Mouse (Mus musculus) thymus, postnatal 4 days (tissue): ENCODE results near the gene Pbx4.

Experiments used
- DNase-seq: peaks from one replicate; pipeline ENCODE4 v3.0.0; 2021

The Pbx4 gene

GRCm38 (mm10) chr8:69832298-69832853 lies at the start of gene Pbx4:
Gene Pbx4, plus strand, starts transcription at chr8:69832491.
- peak; percentile 95 for DNase-seq

GRCm38 (mm10) chr8:69789105-69789504 lies 43.2 kb upstream of the Pbx4 start:
- DNase-seq, result peak; percentile 5

DNA sequence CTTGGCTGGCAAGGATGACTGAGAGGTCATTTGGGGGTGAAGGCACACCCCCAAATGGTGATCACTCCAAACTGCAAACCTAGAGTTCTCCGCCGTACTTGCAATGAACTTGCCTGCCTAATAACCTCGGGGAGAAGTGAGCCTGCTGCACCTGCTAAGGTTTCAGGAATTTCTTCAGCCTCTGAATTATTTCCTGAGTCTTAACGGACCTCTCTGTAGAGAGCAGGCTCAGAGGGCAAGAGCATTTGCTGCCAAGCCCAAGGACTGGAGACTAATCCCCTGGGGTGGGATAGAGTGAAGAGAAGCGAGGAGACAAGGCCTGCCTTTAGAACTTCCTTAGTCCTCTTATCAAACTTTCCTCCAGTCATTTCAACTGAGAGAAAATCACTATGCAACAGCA lies 42.6 kb upstream of the Pbx4 start:
- DNase-seq, result peak; percentile 8

GRCm38 (mm10) chr8:69790364-69790763 lies 41.9 kb upstream of the Pbx4 start:
- DNase-seq, result peak; percentile 46

- peak; percentile 92 for DNase-seq
Measured at GRCm38 (mm10) chr8:69790773-69791367, 41.4 kb upstream of the Pbx4 start, which contains the start of the genes Atp13a1 and Zfp866. Gene Atp13a1, plus strand, starts transcription at chr8:69791163. Gene Zfp866, minus strand, starts transcription at chr8:69791178.

- DNase-seq, result peak; percentile 78
Measured at GRCm38 (mm10) chr8:69791415-69792068, 40.7 kb upstream of the Pbx4 start.

DNA sequence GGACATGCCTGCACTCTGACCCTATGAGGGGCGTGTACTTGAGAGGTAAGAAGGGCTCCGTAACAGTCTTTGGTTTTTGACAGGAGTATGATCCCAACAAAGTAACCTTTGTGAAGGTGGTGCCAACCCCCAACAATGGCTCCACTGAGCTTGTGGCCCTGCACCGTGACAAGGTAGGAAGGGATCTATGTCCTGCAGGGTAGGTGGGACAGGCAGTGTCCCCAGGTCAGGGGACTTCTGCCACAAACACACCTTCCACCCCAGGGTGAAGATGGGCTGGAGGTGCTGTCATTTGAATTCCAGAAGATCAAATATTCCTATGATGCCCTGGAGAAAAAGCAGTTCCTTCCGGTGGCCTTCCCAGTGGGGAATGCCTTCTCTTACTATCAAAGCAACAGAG lies 38.6 kb upstream of the Pbx4 start:
- peak; percentile 4 for DNase-seq

- DNase-seq, result peak; percentile 3
Measured at GRCm38 (mm10) chr8:69794096-69794495, 38.2 kb upstream of the Pbx4 start.

- peak; percentile 1 for DNase-seq
Measured at GRCm38 (mm10) chr8:69794901-69795300, 37.4 kb upstream of the Pbx4 start.

DNA sequence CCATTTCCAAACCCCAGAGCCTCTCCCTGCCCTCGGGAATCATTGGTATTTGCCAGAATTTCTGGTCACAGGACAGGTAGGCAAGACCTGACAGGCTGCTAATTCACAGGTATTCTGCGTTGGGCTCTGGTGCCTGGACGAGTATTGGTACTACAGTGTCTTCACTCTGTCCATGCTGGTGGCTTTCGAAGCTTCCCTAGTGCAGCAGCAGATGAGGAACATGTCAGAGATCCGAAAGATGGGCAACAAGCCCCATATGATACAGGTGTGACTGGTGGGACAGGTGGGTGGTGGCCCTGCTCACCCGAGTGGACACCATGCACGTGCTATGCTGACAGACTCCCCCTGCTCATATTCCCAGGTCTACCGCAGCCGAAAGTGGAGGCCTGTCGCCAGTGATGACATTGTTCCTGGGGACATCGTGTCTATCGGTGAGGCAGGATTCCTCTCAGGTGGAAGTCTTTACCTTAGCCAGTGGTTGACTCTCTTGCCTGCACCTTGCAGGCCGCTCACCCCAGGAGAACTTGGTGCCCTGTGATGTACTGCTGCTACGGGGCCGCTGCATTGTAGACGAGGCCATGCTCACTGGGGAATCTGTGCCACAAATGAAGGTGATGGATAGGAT lies 35.5 kb upstream of the Pbx4 start:
- peak; percentile 3 for DNase-seq

- peak; percentile 2 for DNase-seq
Measured at GRCm38 (mm10) chr8:69797661-69798060, 34.6 kb upstream of the Pbx4 start.

- DNase-seq, result peak; percentile 9
Measured at GRCm38 (mm10) chr8:69799261-69799660, 33.0 kb upstream of the Pbx4 start.

- peak; percentile 9 for DNase-seq
Measured at GRCm38 (mm10) chr8:69799946-69800345, 32.3 kb upstream of the Pbx4 start.

- peak; percentile 1 for DNase-seq
Measured at GRCm38 (mm10) chr8:69801796-69802195, 30.5 kb upstream of the Pbx4 start.

GRCm38 (mm10) chr8:69802216-69802615 lies 30.1 kb upstream of the Pbx4 start:
- peak; percentile 1 for DNase-seq

DNA sequence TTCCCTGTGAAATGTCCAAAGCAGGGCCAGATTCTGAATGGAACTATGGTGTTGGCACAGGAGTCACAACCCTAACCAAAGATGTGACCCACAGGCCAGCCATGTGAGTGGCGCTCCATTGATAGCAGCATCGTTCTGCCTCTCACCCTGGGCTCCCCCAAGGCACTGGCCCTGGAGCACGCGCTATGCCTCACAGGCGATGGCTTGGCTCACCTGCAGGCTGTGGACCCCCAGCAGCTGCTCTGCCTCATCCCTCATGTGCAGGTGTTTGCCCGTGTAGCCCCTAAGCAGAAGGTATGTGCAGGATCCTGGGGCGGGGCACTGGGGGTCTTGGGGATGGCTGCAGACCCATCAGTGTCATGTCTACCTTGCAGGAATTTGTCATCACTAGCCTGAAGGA lies 28.9 kb upstream of the Pbx4 start:
- peak; percentile 10 for DNase-seq

GRCm38 (mm10) chr8:69804537-69804936 lies 27.8 kb upstream of the Pbx4 start:
- DNase-seq, result peak; percentile 4

GRCm38 (mm10) chr8:69805086-69805485 lies 27.2 kb upstream of the Pbx4 start:
- DNase-seq, result peak; percentile 9

DNA sequence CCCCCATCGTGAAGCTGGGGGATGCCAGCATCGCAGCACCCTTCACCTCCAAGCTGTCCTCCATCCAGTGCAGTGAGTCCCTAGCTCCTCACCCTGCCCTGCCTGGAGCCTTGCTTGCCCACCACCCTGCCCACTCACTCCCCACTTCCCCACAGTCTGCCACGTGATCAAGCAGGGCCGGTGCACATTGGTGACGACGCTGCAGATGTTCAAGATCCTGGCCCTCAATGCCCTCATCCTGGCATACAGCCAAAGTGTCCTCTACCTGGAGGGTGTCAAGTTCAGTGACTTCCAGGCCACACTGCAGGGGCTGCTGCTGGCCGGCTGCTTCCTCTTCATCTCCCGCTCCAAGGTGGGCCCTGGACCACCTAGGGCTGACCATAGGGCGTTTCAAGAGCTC lies 26.8 kb upstream of the Pbx4 start:
- peak; percentile 8 for DNase-seq

DNA sequence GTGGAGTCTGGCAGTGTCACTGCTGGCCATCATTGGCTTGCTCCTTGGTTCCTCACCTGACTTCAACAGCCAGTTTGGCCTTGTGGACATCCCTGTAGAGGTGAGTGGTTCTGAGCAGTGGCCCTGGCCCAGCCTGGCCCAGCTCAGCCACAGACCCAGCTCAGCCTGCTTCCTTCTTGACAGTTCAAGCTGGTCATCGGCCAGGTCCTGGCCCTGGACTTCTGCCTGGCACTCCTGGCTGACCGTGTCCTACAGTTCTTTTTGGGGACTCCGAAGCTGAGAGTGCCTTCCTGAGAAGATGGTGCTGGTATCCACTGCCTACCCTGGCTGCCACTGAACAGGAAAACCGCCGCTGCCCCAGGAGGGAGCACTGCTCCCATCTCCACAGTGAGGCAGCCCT lies 25.1 kb upstream of the Pbx4 start:
- DNase-seq, result no peak

GRCm38 (mm10) chr8:69808094-69808863 lies 24.0 kb upstream of the Pbx4 start, which contains the start of gene Gmip:
Gene Gmip, plus strand, starts transcription at chr8:69808679.
- DNase-seq, result peak; percentile 98

DNA sequence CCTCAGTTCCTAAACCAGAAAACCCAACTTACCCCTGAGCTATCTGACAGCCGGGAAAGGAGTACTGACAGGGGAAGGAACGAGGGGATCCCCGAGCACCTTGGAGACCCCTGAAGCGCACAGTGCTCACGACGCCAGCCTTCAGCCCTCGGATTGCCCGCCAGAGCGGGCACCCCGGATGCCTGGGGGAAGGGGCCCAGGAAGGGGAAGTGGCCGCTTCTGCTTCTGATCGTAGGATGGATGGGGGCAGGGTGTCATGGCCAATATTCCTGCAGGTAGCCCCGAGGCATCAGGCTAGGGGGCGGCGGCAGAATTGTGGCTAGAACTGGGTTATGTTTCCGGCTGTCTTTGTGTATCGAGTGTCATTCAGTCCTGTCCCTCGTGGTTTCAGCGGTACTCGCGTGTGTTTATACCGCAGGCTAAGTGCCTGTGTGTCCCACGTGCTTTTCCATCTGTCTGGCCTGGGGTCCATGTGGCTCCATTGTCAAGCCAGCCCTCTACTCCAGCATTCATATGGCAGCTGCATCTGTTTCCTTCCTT lies 23.4 kb upstream of the Pbx4 start:
- peak; percentile 72 for DNase-seq

GRCm38 (mm10) chr8:69809820-69810219 lies 22.5 kb upstream of the Pbx4 start:
- DNase-seq, result no peak
